Mouse (Mus musculus) MN1 (cell line): ENCODE data around the gene Vwde.
A peak's percentile ranks its signal among the peaks of the same experiment; 100 is the strongest.

Experiments
- DNase-seq: peaks from one replicate; pipeline ENCODE4 v3.0.0-alpha.2; 2016; ENCODE audit warnings: low spot score

Gene Vwde

DNA sequence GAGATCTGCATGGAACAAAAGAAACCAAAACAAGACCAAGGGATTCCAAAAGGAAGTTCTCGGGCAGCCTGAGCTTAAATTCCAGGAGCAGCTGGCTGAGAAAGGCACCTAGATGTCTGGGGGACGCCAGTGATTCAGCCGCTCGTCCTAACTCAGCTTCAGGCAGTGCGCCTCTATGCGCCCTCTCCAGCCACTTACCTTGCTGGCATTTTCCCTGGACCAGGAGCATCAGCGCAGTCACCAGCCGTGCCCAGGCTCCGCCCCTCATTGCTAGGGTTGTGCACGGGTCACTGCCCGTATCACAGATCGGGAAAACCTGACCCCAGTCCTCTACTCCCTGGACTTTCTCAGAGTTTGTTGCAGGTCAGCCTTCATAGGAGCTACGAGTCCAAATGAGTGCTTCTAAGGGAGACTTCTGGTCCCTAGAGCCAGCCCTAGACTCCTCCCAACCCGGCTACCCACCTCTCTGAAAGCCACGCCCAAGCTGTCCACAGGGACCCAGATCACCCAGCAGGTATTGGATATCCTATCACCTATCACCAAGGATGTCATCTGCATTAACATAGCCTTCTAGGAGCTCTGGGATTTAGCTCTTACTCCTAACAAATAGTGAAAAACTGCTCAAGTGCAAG lies at the start of gene Vwde:
Gene Vwde (minus strand): TSS at position 370 of the 632 bp plus-strand sequence.
- no peak for DNase-seq

DNA sequence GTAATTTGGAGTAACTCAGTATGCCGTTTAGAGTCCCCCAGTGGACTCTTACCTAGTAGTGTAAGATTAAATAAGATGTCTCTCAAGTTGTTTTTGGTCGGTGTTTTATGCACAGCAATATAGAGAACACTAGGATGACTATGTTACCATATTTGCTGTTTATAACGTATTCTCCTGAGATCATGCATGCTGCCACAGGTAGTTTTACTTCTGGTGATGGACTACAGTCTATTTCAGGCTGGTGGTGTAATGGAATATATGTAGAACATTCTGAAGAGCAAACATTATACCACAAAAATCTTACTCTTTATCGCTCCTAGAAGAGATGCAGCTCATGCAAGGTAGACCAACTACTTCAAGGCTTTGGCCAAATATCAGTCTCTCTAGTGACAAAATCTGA lies 30.6 kb upstream of the Vwde start:
- DNase-seq = no peak

DNA sequence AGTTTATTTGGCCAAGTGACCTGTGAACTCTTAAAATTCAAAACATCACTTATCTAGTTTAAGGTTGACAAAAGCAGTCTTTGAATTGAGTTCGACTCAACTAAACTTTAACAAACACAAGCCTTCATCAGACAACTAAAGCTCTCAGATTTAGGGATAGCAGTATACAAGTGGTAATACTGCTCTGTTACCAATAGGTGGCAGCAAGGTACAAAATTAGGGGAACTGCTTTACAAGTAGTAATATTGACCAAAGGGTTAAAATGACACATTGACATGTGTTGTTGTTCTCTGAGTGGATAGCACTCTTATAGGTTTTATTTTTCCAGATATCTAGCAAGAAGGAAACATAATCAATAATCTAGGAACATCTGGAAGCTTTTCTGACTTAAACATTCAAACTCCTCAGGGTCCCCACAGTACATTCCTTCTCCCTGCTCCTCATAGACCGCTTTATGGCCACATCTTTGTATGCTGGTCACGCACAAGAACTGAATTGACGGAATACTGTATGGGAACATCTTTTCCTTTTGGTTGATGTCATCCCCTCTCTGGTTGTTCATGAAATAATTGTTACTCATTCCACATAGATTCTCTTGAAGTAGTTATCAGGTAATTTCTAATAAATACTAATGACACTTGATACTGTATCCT lies 23.7 kb upstream of the Vwde start:
- peak; percentile 12 for DNase-seq

DNA sequence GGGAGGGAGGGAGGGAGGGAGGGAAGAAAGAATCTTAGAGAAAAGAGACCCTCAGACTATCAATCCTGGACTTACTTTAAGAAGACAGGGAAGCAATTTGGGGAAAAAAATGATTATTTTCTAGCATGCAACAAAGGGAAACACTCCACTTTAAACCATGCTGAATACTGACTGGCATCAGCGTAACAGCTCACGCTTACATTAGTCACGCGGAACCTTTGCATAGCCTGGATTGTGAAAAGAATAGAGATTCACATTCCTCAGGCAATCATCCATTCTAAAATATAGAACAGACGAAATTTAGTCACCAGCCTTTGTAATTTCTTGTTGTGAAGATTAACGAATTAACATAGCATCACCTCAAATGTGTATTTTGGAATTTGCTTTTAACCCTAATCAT lies 18.6 kb downstream of the Vwde start:
- no peak for DNase-seq

DNA sequence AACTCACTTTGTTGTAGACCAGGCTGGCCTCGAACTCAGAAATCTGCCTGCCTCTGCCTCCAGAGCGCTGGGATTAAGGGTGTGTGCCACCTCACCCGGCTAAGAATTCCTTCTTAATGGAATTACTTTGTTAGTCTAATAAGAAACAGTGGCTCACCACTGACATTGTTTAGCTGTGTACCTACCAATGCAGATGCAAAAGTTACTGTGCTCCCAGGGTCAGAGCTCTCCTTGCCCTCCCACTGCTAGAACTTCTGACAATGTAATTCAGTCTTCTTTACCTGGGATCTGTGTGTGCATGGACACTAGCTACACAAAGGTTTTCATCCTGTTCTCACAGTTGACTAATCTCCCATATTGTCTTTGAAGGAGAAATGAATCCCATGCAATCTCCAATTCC lies 27.3 kb downstream of the Vwde start:
- no peak for DNase-seq

DNA sequence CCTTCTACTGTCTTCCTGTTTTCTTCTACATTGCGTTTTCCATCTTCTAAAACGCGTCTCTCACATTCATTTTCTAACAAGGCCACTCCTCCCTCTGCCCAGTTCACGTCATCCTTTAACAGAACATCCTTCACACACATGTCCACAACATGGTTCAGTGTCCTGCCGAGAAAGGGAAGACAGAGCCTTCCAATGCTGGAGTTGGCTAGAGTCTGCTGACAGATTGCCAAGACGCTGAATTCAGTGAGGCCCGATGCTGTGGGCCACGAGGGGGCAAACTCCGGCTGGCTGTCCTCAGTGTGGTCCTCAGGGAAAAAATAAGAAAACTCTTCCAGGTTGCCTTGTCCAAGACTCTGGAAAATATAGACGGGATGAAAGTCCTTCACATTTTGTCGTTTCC lies 37.9 kb downstream of the Vwde start:
- no peak for DNase-seq

DNA sequence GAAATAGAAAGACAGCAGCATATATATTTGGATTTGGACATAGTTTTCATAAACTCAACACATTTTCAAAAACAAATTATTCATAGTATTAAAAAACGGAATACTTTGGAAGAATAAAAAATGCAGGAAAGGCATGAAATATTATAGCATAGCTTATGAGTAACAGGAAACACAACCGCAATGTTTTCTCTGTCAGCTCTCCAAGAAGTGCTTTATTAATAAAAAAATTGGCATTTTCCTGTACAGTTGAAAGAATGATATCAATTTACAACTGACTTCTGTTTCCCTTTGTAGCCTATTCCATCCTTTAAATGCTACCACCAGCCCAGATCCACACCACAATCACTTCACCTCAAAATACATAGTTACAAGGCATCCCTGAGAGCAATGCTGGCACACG lies 44.7 kb downstream of the Vwde start:
- no peak for DNase-seq

DNA sequence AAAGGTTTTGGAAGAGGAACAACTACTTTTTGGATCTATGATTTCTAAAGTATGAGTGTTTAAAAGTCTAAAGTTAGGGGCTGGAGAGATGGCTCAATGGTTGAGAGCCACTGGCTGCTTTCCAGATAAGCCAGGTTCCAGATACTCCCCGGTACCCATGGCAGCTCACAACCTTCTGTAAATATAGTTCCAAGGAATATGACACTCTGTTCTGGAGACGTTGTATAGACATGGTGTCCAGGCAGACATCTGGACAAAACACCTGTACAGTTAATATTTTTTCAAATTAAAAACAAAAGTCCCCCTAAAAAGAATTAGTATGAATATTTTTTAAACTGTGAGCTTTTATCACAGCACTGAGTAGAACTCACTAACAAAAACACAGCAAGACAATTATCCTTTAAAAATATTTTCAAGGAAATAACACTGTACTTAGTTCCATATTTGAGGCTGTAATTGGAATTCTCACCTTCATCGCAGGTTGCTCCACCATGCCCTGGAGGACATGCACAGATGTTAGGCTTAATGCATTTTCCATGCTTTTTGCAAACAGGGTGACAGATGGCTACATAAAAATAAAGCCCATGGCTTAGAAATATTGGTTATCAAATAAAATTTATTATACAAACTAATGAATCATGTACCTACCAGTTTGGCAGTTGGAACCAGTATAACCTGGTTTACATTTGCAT lies 55.2 kb downstream of the Vwde start:
- no peak for DNase-seq

DNA sequence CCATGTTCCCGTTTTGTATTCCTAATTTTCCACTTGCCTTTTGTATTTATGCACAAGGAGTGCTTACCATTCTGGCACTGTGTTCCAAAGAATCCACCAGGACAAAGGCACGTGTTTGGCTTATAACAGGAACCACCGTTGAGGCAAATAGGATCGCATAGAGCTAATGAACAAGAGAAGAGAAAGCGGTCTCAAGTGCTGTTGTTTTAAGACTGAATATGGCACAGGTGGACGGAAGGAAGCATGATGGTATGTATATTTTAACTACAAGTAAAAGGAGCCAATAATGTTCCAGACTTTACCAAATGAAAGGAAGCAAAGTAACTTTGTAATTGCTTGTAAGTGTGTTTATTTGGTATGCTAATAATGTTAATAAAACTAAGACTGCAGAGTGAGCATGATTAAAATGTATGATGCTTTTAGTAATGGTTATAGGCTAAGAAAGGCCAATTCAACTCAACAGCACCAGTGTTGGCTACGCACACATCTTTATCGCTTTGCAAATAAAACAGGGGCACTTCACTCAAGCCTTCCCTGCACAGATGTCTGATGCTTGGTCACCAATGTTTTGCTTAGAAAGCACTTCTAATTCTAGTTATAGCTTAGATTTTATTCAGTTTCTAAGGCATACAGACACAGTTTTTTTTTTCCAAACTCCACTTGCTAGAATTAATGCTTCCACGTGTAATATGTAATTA lies 58.4 kb downstream of the Vwde start:
- no peak for DNase-seq

DNA sequence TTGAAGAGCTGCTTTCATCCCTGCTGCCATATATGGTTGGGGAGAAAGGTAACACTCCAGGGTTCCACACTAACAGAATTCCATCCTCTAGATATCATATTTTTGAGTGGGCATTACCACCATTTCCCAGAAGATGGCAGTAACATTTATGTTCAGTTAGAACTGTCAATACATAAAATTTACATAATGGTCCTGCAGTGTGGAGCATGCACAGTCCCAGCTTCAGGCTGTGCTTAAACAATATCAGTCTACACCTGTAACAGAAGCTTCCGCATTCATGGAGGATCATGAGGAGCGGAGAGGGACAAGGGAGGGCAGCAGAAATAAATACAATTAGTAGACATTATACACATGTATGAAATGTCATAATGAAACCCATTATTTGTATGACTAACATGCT lies 65.3 kb downstream of the Vwde start:
- peak; percentile 6 for DNase-seq

DNA sequence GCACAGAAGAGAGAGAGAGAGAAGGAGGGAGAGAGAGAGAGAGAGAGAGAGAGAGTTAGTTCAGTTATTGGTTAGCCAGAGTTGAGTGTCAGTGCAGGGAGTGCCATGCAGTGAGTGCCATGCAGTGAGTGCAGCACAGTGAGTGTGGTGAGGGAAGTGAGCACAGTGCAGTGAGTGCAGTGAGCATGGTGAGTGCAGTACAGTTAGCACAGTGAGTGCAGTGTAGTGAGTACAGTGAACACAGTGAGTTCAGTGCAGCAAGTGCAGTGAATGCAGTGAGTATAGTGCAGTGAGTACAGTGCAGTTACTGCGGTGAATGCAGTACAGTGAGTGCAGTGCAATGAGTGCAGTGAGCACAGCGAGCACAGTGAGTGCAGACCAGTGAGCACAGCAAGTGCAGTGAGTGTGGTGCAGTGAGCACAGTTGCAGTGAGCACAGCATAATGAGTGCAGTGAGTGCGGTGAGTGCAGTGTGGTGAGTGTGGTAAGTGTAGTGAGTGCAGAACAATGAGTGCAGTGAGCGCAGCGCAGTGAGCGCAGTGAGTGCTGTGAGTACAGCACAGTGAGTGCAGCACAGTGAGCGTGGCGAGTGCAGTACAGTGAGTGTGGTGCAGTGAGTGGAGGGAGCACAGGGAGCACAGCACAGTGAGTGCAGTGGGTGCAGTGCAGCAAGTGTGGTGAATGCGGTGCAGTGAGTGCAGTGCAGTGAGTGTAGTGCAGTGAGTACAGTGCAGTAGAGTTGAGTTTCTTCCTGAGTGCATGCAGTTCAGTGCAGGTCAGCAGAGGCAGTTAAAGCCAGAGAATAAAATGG lies 70.7 kb downstream of the Vwde start:
- no peak for DNase-seq

DNA sequence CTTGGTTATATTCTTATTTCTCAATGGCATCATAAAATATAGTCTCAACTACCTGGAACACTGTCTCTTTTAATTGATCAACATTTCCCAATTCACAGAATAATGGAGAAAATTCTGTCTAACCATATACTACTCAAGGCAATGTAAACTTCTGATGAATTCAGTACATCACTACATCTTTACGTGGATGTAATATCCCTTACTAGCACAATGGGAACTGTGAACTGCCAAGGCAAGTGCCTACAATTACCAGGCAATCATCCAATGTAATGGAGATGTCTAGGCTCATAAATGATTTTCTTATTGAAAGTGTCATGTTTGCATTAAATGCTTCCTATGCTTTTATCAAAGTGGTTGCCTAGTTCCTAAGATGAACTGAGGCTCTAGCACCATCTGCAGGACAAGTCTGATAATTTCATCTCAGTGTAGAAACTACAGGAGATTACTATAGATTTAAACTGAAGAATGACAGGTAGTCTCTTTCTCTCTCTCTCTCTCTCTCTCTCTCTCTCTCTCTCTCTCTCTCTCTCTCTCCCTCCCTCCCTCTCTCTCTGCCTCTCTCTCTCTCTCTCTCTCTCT lies 72.6 kb downstream of the Vwde start:
- peak; percentile 71 for DNase-seq

DNA sequence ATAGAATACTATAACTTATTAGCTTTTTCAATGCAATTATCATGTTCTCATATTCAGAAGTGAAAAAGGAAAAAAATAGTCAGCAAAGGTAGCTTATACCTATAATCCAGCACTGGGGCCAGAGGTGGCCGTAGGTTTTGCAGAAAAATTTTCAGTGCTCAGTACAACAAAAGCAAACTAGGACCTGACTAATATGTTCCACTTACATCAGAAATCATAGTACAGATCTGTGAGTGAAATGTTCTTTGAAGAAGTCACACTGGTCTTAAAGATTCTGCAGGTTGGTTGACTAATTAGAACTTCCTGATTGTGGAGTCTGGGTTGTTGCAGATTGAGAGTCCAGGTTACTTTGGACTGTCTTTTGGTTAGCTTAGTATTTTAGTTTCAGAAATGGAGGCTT lies 87.5 kb downstream of the Vwde start:
- no peak for DNase-seq

DNA sequence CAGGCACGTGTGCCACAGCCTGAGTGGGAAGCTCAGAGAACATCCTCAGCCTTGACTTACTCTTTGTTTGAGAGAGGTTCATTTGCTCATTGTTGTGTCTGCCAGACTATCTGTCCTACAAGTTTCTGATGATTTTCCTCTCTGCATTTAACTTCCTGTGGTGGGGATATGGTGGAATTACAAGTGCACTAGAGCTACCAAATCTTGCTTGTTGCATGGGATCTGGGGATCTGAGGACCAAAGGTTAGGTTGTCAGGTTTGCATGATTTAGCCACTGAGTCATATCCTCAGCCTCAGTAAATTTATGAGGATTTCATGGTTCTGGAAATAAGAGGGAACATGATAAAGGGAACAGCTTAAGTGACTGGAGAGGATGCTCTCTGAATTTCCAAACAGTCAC lies 116.1 kb downstream of the Vwde start:
- no peak for DNase-seq
